Mouse (Mus musculus) erythroblast, embryonic 14.5 days (primary cell): ENCODE data around the gene Dpp6.

Experiments
- GATA1 ChIP-seq: IDR thresholded peaks from 2 replicates; pipeline ENCODE4 v1.6.1; 2012; ENCODE audit warnings: low read length, inconsistent platforms, mixed read lengths
- TAL1 ChIP-seq: IDR thresholded peaks from 3 replicates; pipeline ENCODE4 v1.6.1; 2012; ENCODE audit warnings: low read length, inconsistent platforms, mixed read lengths

- TF ChIP-seq GATA1 (no peak), TAL1 (no peak)
Measured at GRCm38 (mm10) chr5:27205754-27206153, 388.8 kb downstream of the Dpp6 start.
